Mouse (Mus musculus) ES-Bruce4 (cell line): ENCODE results near the gene Arl4d.

ENCODE experiments used
- CTCF ChIP-seq: IDR thresholded peaks from one replicate; pipeline ENCODE4 v1.8.1; 2011; ENCODE audit warnings: low read depth, low read length
- EP300 ChIP-seq: IDR thresholded peaks from 2 replicates; pipeline ENCODE4 v1.6.1; 2011; ENCODE audit warnings: low read depth, low read length; ENCODE audit not compliant: insufficient read depth

DNA sequence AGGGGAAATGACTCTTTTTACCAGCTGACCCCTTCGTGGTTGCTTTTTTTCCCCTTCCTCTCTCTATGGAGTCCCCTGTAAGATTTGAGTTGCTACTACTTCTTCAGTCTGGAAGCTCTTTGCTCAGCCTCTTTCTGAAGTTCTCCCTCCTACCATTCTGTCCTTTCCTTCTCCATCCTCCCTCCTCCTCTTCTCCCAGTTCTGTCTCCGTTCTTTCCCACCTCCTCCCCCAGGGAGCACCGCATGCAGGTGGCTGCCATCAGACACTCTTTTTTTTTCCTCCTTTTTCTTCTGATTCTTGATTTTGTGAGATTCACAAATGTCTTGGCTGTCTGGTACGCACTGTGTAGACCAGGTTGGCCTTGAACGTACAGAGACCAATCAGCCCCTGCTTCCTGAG lies 25.0 kb downstream of the Arl4d start:
- TF ChIP-seq CTCF (no peak), EP300 (no peak)
